Mouse (Mus musculus) layer of hippocampus, adult 9-10 months (tissue): ENCODE results near the gene Gm6034.
"Not testable (repeated sequence)": the region's sequence is repeated elsewhere in the genome, so short reads cannot be mapped to it uniquely, and the experiment has no call there.

Experiments used
- DNase-seq: peaks from one replicate; pipeline ENCODE4 v3.0.0; 2022; ENCODE audit warnings: low spot score

The Gm6034 gene

DNA sequence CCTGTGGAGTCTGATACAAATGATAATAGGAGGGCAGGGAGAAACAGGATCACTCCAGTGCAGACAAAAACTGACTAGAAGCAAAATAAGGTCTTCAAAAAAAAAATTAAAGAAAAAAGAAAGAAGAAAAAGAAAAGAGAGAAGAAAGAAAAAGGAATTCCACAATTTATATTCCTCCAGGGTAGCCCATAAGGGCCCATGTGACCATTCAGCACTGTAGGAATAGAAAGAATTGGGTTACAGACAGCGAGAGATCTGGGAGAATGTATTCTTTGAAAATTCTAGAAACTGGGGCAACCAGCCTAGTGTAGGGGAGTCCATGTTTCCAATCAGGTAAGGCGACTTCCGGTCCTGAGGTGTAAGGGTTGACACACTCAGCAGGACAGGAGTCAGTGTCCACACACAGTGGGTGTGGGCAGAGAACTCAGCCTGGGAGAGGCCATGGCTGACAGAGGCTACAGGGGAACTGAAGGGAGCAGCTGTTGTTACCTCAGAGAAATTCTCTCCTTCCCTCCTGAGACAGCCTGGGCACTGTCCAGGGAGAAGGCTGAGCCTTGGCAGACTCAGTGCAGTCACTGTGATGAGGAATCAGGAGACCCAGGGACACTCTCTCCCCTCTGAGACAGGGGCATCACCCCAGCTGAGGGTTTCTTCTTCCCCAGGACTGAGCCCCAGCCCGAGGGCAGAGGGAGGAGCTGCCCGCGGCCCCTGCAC is 39.9 kb downstream of the Gm6034 start:
- not testable (repeated sequence) for DNase-seq

DNA sequence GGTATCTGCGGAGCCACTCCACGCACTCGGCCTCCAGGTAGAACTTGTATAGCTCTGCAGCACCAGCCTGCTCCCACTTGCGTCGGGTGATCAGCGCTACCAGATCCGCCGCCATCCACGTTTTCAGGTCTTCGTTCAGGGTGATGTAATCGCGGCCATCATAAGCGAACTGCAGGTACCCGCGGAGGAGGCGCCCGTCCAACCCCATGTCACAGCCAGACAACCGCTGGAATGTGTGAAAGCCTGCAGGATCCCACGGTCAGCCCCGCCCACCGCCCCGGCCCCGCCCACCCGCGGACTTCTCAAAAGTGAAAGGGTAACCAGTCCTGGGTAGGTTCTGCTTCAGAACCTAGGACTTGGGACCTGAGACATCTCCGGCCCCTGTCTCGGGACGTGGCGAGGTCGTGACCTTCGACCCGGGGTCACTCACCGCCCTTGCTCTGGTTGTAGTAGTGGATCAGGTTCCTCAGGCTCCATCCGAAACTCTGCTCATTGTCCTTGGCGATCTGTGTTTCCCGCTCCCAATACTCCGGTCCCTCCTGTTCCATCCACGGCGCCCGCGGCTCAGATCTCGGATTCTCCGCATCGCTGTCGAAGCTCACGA is 40.6 kb downstream of the Gm6034 start:
- no peak for DNase-seq

DNA sequence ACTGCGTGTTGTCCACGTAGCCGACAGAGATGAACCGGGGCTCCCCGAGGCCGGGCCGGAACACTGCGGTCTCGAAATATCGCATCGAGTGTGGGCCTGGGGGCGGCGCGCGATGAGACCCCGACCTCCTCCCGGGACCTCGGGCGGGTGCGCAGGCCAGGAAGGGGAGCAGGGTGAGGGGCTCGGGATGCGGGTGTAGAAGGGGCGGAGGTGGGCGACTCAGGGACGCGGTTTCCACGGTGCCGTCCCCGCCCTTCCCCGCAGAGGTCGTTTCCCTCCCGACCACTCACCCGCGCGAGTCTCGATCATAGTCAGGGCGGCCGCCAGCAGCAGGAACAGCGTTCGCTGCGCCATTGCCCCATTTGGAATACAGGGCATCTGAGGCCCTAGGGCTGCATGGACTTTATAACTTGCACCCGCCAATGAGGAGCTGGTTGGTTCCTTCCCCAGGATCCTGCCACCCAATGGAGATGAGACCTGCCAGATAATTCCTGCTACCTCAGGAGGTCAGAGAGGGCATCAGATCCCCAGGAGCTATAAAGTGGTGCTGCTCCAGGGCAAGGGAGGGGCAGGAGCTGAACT is 41.2 kb downstream of the Gm6034 start:
- no peak for DNase-seq

DNA sequence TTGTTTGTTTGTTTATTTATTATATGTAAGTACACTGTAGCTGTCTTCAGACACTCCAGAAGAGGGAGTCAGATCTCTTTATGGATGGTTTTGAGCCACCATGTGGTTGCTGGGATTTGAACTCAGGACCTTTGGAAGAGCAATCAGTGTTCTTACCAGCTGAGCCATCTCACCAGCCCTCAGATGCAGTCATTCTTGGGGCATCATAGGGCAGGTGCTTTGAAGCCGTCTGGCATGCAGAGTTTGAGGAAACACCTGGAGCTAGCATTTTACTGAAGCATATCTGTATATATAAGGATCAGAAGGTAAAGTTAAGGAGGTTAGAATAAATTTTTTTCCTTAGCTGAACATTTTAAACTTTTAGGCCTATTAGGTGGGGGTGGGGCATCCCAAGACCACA is 43.2 kb downstream of the Gm6034 start:
- not testable (repeated sequence) for DNase-seq

DNA sequence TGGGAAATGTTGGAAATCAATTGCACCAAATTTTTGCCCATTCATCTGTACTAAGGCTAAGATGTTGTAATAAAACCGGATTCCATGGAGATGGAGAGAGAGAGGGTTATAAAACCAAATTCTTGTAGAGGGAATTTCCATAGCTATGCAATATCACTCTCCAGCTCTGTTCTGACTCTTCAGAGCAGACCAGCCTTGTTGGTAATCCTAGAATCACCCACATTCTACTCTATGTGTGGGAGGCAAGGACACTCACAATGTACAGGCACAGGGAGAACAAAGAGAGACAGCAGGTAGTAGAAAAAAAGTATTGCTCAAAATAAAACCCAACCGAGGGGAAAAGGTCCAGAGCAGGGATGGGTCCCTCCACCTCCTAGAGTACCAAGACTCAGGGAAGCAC is 49.2 kb downstream of the Gm6034 start:
- not testable (repeated sequence) for DNase-seq

DNA sequence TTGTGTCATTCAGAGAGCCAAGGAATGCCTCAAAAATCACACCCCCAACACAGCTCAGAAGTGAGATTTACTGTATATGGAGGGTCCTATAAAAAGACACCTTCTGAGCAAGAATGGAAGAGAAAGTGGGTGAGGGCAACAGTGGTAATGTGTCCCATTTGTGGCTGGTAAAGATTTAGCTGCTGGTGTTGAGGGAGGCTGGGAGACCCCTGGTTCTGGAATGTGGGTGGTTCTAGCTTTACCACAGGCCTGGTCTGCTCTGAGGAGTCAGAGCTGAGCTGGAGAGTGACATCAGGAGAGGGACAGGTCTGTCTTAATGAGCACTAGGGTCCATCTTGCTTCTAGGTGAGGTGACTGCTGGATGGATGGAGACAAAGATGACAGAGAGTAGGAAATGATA is 49.8 kb downstream of the Gm6034 start:
- not testable (repeated sequence) for DNase-seq

DNA sequence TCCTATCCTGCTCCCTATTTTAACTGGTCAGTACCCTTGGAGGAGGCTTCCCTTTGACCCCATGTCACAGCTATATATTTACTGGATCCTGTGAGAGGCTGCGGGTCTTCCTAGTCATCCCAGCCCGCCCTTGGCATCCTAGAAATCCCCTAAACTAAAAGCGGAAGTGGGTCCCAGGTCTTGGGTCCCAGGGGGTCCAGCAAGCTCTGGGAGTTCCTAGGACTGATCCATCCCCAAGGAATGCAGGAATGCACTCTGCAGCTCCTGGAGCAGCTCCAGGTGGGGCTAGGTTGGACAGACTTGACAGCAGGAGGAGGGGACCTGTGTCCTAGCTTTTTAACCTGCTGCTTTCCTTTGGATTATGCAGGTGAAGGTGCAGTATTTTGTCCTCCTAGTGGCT is 51.2 kb downstream of the Gm6034 start:
- DNase-seq: no peak

DNA sequence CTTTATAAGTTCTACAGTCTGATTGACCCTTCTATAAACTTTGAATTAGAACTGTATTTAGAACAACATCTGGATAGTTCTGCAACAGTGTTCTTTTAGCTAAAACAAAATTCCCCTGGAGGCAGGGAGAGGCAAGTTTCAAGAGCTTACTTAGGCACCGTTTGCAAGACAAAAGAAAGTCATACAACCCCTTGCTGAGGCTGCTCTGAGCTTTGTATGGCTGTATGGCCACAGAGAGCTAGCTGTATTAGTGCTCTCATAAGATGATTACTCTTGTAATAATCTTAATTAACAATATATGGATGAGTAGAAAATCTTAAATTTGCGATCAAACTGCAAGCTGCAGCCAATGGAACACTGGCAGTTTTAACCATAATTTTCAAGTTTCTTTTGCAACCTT is 56.8 kb downstream of the Gm6034 start:
- not testable (repeated sequence) for DNase-seq

DNA sequence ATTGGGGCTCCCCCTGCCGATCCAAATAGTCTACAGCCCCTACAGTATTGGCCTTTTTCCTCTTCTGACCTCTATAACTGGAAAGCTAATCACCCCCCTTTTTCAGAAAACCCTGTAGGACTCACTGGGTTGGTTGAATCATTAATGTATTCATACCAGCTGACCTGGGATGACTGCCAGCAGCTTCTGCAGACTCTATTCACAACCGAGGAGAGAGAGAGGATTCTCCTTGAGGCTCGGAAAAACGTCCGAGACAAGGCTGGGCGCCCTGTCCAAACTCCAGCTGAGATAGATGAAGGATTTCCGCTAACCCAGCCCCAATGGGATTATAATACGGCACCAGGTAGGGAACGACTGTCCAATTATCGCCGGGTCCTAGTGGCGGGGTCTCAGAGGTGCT is 59.3 kb downstream of the Gm6034 start:
- not testable (repeated sequence) for DNase-seq
